Mouse (Mus musculus): ENCODE measurements around the gene Cdca7l. TPM values are rescaled to one million over a fixed set of nuclear protein-coding genes. Genes with fewer than 3 reads are reported as not detected.

Gene Cdca7l
- polyA plus RNA-seq, 1 experiment from 2014 or later: 20.4 TPM

GRCm38 (mm10) chr12:117783426-117783825 is 20.7 kb upstream of the Cdca7l start:
- Histone ChIP-seq H3K27ac (no peak overlapping the region), H3K4me3 (no peak overlapping the region), H3K27me3 (peaks cover 5% of the 10 kb centered on the region; the same call in 1 of the 2 replicates), H3K4me2 (no peak overlapping the region), H3K36me3 (ENCODE audit: poor library complexity, severe bottlenecking) (no peaks in the 10 kb centered on the region), H3K9ac (no peak overlapping the region), H3K9me3 (replicated peaks) (no peaks in the 10 kb centered on the region), H3K4me1 (peaks cover 10% of the 10 kb centered on the region)
- no peak for ATAC-seq
- WGBS: 5% methylated on average over 1 of the region's 1 CpGs

DNA sequence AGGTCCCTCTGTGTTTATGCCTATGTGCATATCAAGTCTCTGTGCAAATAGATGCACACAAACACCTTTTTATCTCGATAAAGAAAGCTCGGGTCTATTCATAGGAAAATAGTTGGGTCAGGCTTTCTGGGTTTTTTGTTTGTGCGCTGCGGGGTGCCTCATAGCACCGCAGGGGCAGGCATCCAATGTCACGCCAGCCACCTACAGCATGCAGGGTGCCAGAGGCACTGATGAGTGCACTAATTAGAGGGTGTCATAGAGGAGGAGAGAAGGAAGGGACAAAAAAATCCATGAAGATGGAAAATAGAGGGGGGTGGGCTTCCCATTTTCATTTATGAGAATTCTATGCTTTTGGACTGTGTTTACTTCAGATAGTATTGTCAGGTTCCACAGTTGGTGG is 17.5 kb upstream of the Cdca7l start:
- Histone ChIP-seq H3K27ac (no peak overlapping the region), H3K36me3 (ENCODE audit: poor library complexity, severe bottlenecking) (no peaks in the 10 kb centered on the region), H3K4me3 (no peak overlapping the region), H3K9me3 (replicated peaks) (no peaks in the 10 kb centered on the region), H3K4me2 (no peak overlapping the region), H3K27me3 (peaks cover 8% of the 10 kb centered on the region; the same call in 1 of the 2 replicates), H3K4me1 (peaks cover 18% of the 10 kb centered on the region), H3K9ac (no peak overlapping the region)
- WGBS: 6% methylated on average over 6 of the region's 6 CpGs
- no peak for ATAC-seq

DNA sequence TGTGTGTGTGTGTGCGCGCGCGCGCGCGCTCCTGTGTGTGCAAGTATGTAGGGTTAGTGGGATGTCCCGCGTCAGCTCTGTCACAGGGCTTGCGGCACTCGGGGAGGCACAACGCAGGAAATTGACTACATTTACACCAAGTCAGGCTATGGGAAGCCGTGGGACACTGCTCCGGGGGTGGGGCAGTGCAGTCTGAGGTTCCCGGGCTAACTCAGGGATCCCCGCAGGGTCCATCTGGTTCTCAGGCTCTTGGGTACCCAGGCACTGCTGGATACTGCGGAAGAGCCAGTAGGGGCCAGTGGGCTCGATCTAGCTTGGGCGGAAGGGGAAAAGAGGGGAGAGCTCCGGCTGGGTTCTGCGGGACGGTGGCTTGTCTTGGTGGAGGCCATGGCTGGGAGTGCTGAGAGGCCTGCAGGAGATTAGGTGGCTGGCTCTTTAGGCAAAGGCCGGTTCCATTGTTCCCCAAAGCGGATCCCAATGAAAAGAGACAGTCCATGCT is 15.5 kb upstream of the Cdca7l start:
- Histone ChIP-seq H3K4me1 (peaks cover 18% of the 10 kb centered on the region), H3K27me3 (peaks cover 8% of the 10 kb centered on the region; the same call in 1 of the 2 replicates), H3K27ac (no peak overlapping the region), H3K9me3 (replicated peaks) (no peaks in the 10 kb centered on the region), H3K4me2 (peak overlapping the region; percentile 57), H3K36me3 (ENCODE audit: poor library complexity, severe bottlenecking) (no peaks in the 10 kb centered on the region), H3K9ac (peak overlapping the region; percentile 43; the same call in 1 of the 2 replicates), H3K4me3 (peak overlapping the region; percentile 27)
- ATAC-seq: 0 out of 2 replicates have a peak, but pooled peaks have one; percentile 45
- WGBS: 1% methylated on average over 17 of the region's 24 CpGs

- Histone ChIP-seq H3K27me3 (peaks cover 8% of the 10 kb centered on the region; the same call in 1 of the 2 replicates), H3K4me3 (0 out of 2 replicates have a peak overlapping the region, but pooled peaks have one; percentile 27), H3K4me2 (peak overlapping the region; percentile 57; the same call in 1 of the 2 replicates), H3K27ac (no peak overlapping the region), H3K9me3 (replicated peaks) (no peaks in the 10 kb centered on the region), H3K4me1 (peaks cover 18% of the 10 kb centered on the region), H3K36me3 (ENCODE audit: poor library complexity, severe bottlenecking) (no peaks in the 10 kb centered on the region), H3K9ac (no peak overlapping the region)
- ATAC-seq: no peak
- WGBS: 19% methylated on average over 7 of the region's 7 CpGs
Measured at GRCm38 (mm10) chr12:117789017-117789416, 15.1 kb upstream of the Cdca7l start.

- H3K4me3 ChIP-seq: no peak overlapping the region
- 0 out of 2 replicates have a peak, but pooled peaks cover 2% of the 10 kb centered on the region for H3K4me1 ChIP-seq
- 60% methylated on average over 4 of the region's 4 CpGs for WGBS
- no peak overlapping the region for H3K27ac ChIP-seq
- ATAC-seq: 0 out of 2 replicates have a peak, but pooled peaks have one; percentile 27
- no peak overlapping the region for H3K9ac ChIP-seq
- no peaks in the 10 kb centered on the region for H3K36me3 ChIP-seq (ENCODE audit: poor library complexity, severe bottlenecking)
- no peaks in the 10 kb centered on the region for H3K27me3 ChIP-seq
- no peaks in the 10 kb centered on the region for H3K9me3 ChIP-seq (replicated peaks)
- no peak overlapping the region for H3K4me2 ChIP-seq
Measured at GRCm38 (mm10) chr12:117795303-117795702, 8.8 kb upstream of the Cdca7l start.

- H3K4me2 ChIP-seq: peak overlapping the region; percentile 54
- H3K4me3 ChIP-seq: no peak overlapping the region
- H3K27ac ChIP-seq: no peak overlapping the region
- 40% methylated on average over 4 of the region's 4 CpGs for WGBS
- ATAC-seq: no peak
- no peaks in the 10 kb centered on the region for H3K36me3 ChIP-seq (ENCODE audit: poor library complexity, severe bottlenecking)
- H3K9ac ChIP-seq: no peak overlapping the region
- peaks cover 21% of the 10 kb centered on the region for H3K27me3 ChIP-seq
- peaks cover 51% of the 10 kb centered on the region for H3K4me1 ChIP-seq
- H3K9me3 ChIP-seq (replicated peaks): no peaks in the 10 kb centered on the region
Measured at GRCm38 (mm10) chr12:117805576-117805975, 1.5 kb downstream of the Cdca7l start.

GRCm38 (mm10) chr12:117806007-117806451 is 1.9 kb downstream of the Cdca7l start:
- H3K9me3 ChIP-seq (replicated peaks): no peaks in the 10 kb centered on the region
- ATAC-seq: peak; percentile 64
- no peaks in the 10 kb centered on the region for H3K36me3 ChIP-seq (ENCODE audit: poor library complexity, severe bottlenecking)
- peaks cover 52% of the 10 kb centered on the region for H3K4me1 ChIP-seq
- H3K27me3 ChIP-seq: peaks cover 25% of the 10 kb centered on the region
- H3K27ac ChIP-seq: peak overlapping the region; percentile 35; the same call in 1 of the 2 replicates
- H3K4me2 ChIP-seq: peak overlapping the region; percentile 54
- H3K9ac ChIP-seq: peak overlapping the region; percentile 16; the same call in 1 of the 2 replicates
- 2% methylated on average over 12 of the region's 12 CpGs for WGBS
- H3K4me3 ChIP-seq: peak overlapping the region; percentile 27

DNA sequence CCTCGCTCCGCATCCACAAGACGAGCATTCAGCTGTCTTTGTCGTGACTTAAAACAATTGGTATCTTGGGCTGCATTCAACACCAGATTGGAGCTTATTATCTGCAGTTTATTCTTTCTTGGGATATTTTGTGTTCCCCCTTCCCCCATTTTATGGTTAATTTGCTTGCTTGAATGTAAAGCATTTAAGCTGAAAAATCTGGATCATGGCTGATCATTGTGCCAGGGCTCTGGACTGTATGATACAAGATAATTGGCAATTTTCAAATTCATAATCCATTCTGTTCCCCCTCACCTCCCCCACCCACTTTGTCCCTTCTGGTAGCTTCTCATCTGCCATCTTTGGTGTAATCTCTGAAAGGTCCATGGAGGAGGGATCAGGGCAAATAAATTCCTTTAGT is 2.4 kb downstream of the Cdca7l start:
- Histone ChIP-seq H3K36me3 (ENCODE audit: poor library complexity, severe bottlenecking) (no peaks in the 10 kb centered on the region), H3K27ac (peak overlapping the region; percentile 35; the same call in 1 of the 2 replicates)
- no peak; the same call in none of the 2 replicates for ATAC-seq

GRCm38 (mm10) chr12:117807637-117808036 is 3.5 kb downstream of the Cdca7l start:
- Histone ChIP-seq H3K4me3 (no peak overlapping the region), H3K4me2 (peak overlapping the region; percentile 53), H3K4me1 (peaks cover 52% of the 10 kb centered on the region), H3K27me3 (peaks cover 40% of the 10 kb centered on the region), H3K27ac (no peak overlapping the region), H3K9ac (no peak overlapping the region), H3K36me3 (ENCODE audit: poor library complexity, severe bottlenecking) (no peaks in the 10 kb centered on the region), H3K9me3 (replicated peaks) (no peaks in the 10 kb centered on the region)
- WGBS: 36% methylated on average over 12 of the region's 12 CpGs
- ATAC-seq: no peak

More for the DNA sequence above, 2.4 kb downstream of the Cdca7l start:
- Histone ChIP-seq H3K9me3 (replicated peaks) (no peaks in the 10 kb centered on the region), H3K27me3 (peaks cover 28% of the 10 kb centered on the region), H3K9ac (0 out of 2 replicates have a peak overlapping the region, but pooled peaks have one; percentile 16), H3K4me1 (peaks cover 52% of the 10 kb centered on the region), H3K4me2 (peak overlapping the region; percentile 54), H3K4me3 (peak overlapping the region; percentile 27; the same call in 1 of the 2 replicates)
- WGBS: 2% methylated on average over 4 of the region's 4 CpGs

GRCm38 (mm10) chr12:117808355-117809326 is 4.6 kb downstream of the Cdca7l start:
- Histone ChIP-seq H3K27ac (peak overlapping the region; percentile 65), H3K4me2 (peak overlapping the region; percentile 53), H3K36me3 (ENCODE audit: poor library complexity, severe bottlenecking) (no peaks in the 10 kb centered on the region), H3K27me3 (peaks cover 47% of the 10 kb centered on the region), H3K9ac (0 out of 2 replicates have a peak overlapping the region, but pooled peaks have one; percentile 21), H3K4me3 (peak overlapping the region; percentile 4), H3K9me3 (replicated peaks) (no peaks in the 10 kb centered on the region), H3K4me1 (peaks cover 52% of the 10 kb centered on the region)
- WGBS: 15% methylated on average over 17 of the region's 17 CpGs
- no peak for ATAC-seq

DNA sequence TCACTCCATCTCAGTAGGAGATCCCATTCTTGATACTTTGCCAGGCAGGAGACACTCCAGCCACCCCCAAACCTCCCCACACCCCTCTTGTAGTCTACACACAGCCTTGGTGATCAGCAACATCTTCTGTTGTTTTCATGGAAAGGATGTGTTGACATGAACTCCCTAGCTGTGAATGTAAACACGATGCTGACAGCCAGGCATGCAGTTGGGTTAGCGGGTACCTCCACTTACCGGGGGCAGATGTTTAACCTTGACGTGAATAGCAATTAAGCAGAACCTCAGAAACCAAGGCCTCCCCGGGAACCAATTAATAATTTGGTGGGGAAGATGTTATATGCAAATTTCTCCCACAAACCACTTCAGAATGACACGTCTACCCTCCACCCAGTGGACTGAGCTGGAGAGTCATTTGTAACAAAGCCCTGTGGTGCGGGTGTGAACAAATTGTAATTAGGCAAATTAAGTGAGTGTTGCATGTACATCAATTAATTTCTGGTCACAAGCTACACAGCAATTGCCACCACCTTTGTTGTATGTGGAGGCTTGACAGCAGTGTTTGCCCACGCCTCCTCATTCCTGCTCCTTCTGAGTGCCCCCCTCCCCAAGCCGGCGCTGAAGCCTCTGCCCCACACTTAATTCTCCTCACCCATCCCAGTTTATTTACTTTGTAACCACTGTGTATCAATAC is 5.4 kb downstream of the Cdca7l start:
- no peak overlapping the region for H3K4me3 ChIP-seq
- peak overlapping the region; percentile 18 for H3K4me2 ChIP-seq
- peaks cover 54% of the 10 kb centered on the region for H3K27me3 ChIP-seq
- H3K9ac ChIP-seq: no peak overlapping the region
- peak; percentile 68 for ATAC-seq
- H3K27ac ChIP-seq: peak overlapping the region; percentile 65
- H3K4me1 ChIP-seq: peaks cover 52% of the 10 kb centered on the region
- no peaks in the 10 kb centered on the region for H3K36me3 ChIP-seq (ENCODE audit: poor library complexity, severe bottlenecking)
- WGBS: 9% methylated on average over 10 of the region's 10 CpGs
- no peaks in the 10 kb centered on the region for H3K9me3 ChIP-seq (replicated peaks)
